Mouse (Mus musculus) lung, embryonic 16.5 days (tissue): ENCODE measurements at regions not wholly inside any gene's neighbourhood (a gene's known extent, or its start where the extent isn't known, plus 50 kb on each side); places are given as distances from the start of the nearest gene placed in this dataset.
A peak's percentile ranks its signal among the peaks of the same experiment; 100 is the strongest.

ENCODE experiments used
- ATAC-seq: fragments of 200-750 bp; cut with Nextera tagmentation; 2 replicates; pipeline ENCODE4 v1.8.0; 2017; ENCODE audit warnings: low read depth, mild to moderate bottlenecking, moderate library complexity
- H3K27ac ChIP-seq: fragments of 300-500 bp; sonication (generic); 2 replicates; pipeline ENCODE4 v1.5.1; 2014; ENCODE audit warnings: mild to moderate bottlenecking, control low read depth, low read length
- H3K27me3 ChIP-seq: fragments of 300-500 bp; sonication (generic); 2 replicates; pipeline ENCODE4 v1.6.1; 2014; ENCODE audit warnings: low read depth, low read length, mixed read lengths; ENCODE audit not compliant: control insufficient read depth, insufficient read depth
- H3K36me3 ChIP-seq: fragments of 300-500 bp; sonication (generic); 2 replicates; pipeline ENCODE4 v1.6.1; 2014; ENCODE audit warnings: low read length; ENCODE audit not compliant: control insufficient read depth, insufficient read depth
- H3K4me1 ChIP-seq: fragments of 300-500 bp; sonication (generic); replicated peaks from 2 replicates; pipeline ENCODE4 v1.6.1; 2014; ENCODE audit warnings: low read length, mixed read lengths; ENCODE audit not compliant: control insufficient read depth, insufficient read depth
- H3K4me2 ChIP-seq: fragments of 300-500 bp; sonication (generic); 2 replicates; pipeline ENCODE4 v1.6.1; 2014; ENCODE audit warnings: low read depth, low read length, control low read depth
- H3K4me3 ChIP-seq: fragments of 300-500 bp; sonication (generic); 2 replicates; pipeline ENCODE4 v1.5.1; 2014; ENCODE audit warnings: mild to moderate bottlenecking, low read length, control low read depth
- H3K9ac ChIP-seq: fragments of 300-500 bp; sonication (generic); 2 replicates; pipeline ENCODE4 v1.6.1; 2014; ENCODE audit warnings: low read length, control low read depth
- H3K9me3 ChIP-seq: fragments of 300-500 bp; sonication (generic); 2 replicates; pipeline ENCODE4 v1.6.1; 2016; ENCODE audit warnings: low read length; ENCODE audit not compliant: control insufficient read depth
- WGBS: fragments of 180-500 bp; shearing (Covaris S2); extraction: QIAGEN DNeasy Blood & Tissue Kit; methylation state at CpG from one replicate; pipeline ENCODE4 v1.1.7; 2014; 5-methylcytosine and 5-hydroxymethylcytosine counted together

GRCm38 (mm10) chr8:76309200-76309599 lies 590.0 kb upstream of the Nr3c2 start:
- no peaks in the 10 kb centered on the region for H3K4me1 ChIP-seq
- no peak overlapping the region for H3K4me2 ChIP-seq
- 72% methylated on average over 3 of the region's 3 CpGs for WGBS
- no peak overlapping the region for H3K9ac ChIP-seq
- H3K27me3 ChIP-seq: no peaks in the 10 kb centered on the region
- H3K36me3 ChIP-seq: no peaks in the 10 kb centered on the region
- no peak overlapping the region for H3K4me3 ChIP-seq
- no peak for ATAC-seq
- no peak overlapping the region for H3K27ac ChIP-seq
- no peaks in the 10 kb centered on the region for H3K9me3 ChIP-seq

- Histone ChIP-seq H3K4me2 (no peak overlapping the region), H3K4me3 (no peak overlapping the region), H3K9ac (no peak overlapping the region), H3K27ac (no peak overlapping the region), H3K4me1 (no peaks in the 10 kb centered on the region), H3K36me3 (no peaks in the 10 kb centered on the region), H3K27me3 (no peaks in the 10 kb centered on the region), H3K9me3 (no peaks in the 10 kb centered on the region)
- no peak for ATAC-seq
- WGBS: 56% methylated on average over 1 of the region's 1 CpGs
Observed at GRCm38 (mm10) chr8:76328540-76328939, 570.7 kb upstream of the Nr3c2 start.

GRCm38 (mm10) chr8:76343072-76343471 lies 556.2 kb upstream of the Nr3c2 start:
- Histone ChIP-seq H3K4me1 (no peaks in the 10 kb centered on the region), H3K9ac (no peak overlapping the region), H3K36me3 (no peaks in the 10 kb centered on the region), H3K4me3 (no peak overlapping the region), H3K9me3 (no peaks in the 10 kb centered on the region), H3K4me2 (no peak overlapping the region), H3K27ac (no peak overlapping the region), H3K27me3 (no peaks in the 10 kb centered on the region)
- 58% methylated on average over 2 of the region's 2 CpGs for WGBS
- ATAC-seq: no peak

GRCm38 (mm10) chr8:76346150-76346549 lies 553.1 kb upstream of the Nr3c2 start:
- Histone ChIP-seq H3K4me2 (no peak overlapping the region), H3K9me3 (no peaks in the 10 kb centered on the region), H3K4me3 (no peak overlapping the region), H3K36me3 (no peaks in the 10 kb centered on the region), H3K4me1 (no peaks in the 10 kb centered on the region), H3K9ac (no peak overlapping the region), H3K27ac (no peak overlapping the region), H3K27me3 (no peaks in the 10 kb centered on the region)
- no peak for ATAC-seq
- WGBS: 55% methylated on average over 4 of the region's 4 CpGs

GRCm38 (mm10) chr8:76346832-76347231 lies 552.4 kb upstream of the Nr3c2 start:
- Histone ChIP-seq H3K9me3 (no peaks in the 10 kb centered on the region), H3K36me3 (no peaks in the 10 kb centered on the region), H3K9ac (no peak overlapping the region), H3K4me3 (no peak overlapping the region), H3K4me1 (no peaks in the 10 kb centered on the region), H3K27ac (no peak overlapping the region), H3K4me2 (no peak overlapping the region), H3K27me3 (no peaks in the 10 kb centered on the region)
- 84% methylated on average over 1 of the region's 1 CpGs for WGBS
- ATAC-seq: no peak

- Histone ChIP-seq H3K9ac (no peak overlapping the region), H3K4me1 (no peaks in the 10 kb centered on the region), H3K4me2 (no peak overlapping the region), H3K9me3 (no peaks in the 10 kb centered on the region), H3K27ac (no peak overlapping the region), H3K4me3 (no peak overlapping the region), H3K27me3 (no peaks in the 10 kb centered on the region), H3K36me3 (no peaks in the 10 kb centered on the region)
- ATAC-seq: no peak
Observed at GRCm38 (mm10) chr8:76374314-76374713, 524.9 kb upstream of the Nr3c2 start.

GRCm38 (mm10) chr8:76377711-76378110 lies 521.5 kb upstream of the Nr3c2 start:
- Histone ChIP-seq H3K36me3 (no peaks in the 10 kb centered on the region), H3K4me3 (no peak overlapping the region), H3K4me1 (peaks cover 4% of the 10 kb centered on the region), H3K27ac (no peak overlapping the region), H3K9me3 (no peaks in the 10 kb centered on the region), H3K27me3 (no peaks in the 10 kb centered on the region), H3K9ac (no peak overlapping the region), H3K4me2 (no peak overlapping the region)
- 85% methylated on average over 6 of the region's 6 CpGs for WGBS
- ATAC-seq: no peak

- peak; percentile 78 for ATAC-seq
Observed at GRCm38 (mm10) chr8:76381643-76382042, 517.6 kb upstream of the Nr3c2 start.

GRCm38 (mm10) chr8:76383583-76384281 lies 515.5 kb upstream of the Nr3c2 start:
- H3K36me3 ChIP-seq: no peaks in the 10 kb centered on the region
- no peak overlapping the region for H3K4me2 ChIP-seq
- 60% methylated on average over 5 of the region's 5 CpGs for WGBS
- H3K27me3 ChIP-seq: no peaks in the 10 kb centered on the region
- no peak for ATAC-seq
- H3K9me3 ChIP-seq: no peaks in the 10 kb centered on the region
- H3K4me1 ChIP-seq: peaks cover 6% of the 10 kb centered on the region
- H3K9ac ChIP-seq: no peak overlapping the region
- H3K27ac ChIP-seq: no peak overlapping the region
- no peak overlapping the region for H3K4me3 ChIP-seq

More at GRCm38 (mm10) chr8:76381643-76382042, 517.6 kb upstream of the Nr3c2 start:
- Histone ChIP-seq H3K36me3 (no peaks in the 10 kb centered on the region), H3K9me3 (no peaks in the 10 kb centered on the region), H3K27ac (no peak overlapping the region), H3K9ac (no peak overlapping the region), H3K4me2 (no peak overlapping the region), H3K4me3 (no peak overlapping the region), H3K4me1 (peaks cover 6% of the 10 kb centered on the region), H3K27me3 (no peaks in the 10 kb centered on the region)
- WGBS: 41% methylated on average over 2 of the region's 2 CpGs

- no peaks in the 10 kb centered on the region for H3K27me3 ChIP-seq
- H3K27ac ChIP-seq: no peak overlapping the region
- peaks cover 6% of the 10 kb centered on the region for H3K4me1 ChIP-seq
- no peak overlapping the region for H3K4me2 ChIP-seq
- 77% methylated on average over 5 of the region's 5 CpGs for WGBS
- ATAC-seq: no peak
- no peak overlapping the region for H3K4me3 ChIP-seq
- H3K9me3 ChIP-seq: no peaks in the 10 kb centered on the region
- no peak overlapping the region for H3K9ac ChIP-seq
- H3K36me3 ChIP-seq: no peaks in the 10 kb centered on the region
Observed at GRCm38 (mm10) chr8:76384282-76384637, 515.0 kb upstream of the Nr3c2 start.
